Mouse (Mus musculus): ENCODE results near the gene Hint1. TPM values are rescaled to one million over a fixed set of nuclear protein-coding genes. Genes with fewer than 3 reads are reported as not detected.

Gene Hint1
- total RNA-seq, 2 experiments from 2014 or later = 254 to 262 TPM

Other genes starting within 250 kb of the Hint1 start
- 10 to 100 TPM; 22.1 to 22.5 TPM for gene Cdc42se2, start 78.7 kb upstream of the Hint1 start, total RNA-seq (2021)
- 10 to 100 TPM; 15.8 to 21.1 TPM for gene Lyrm7, start 5.5 kb upstream of the Hint1 start, total RNA-seq (2021)
- gene Gpx3, start 36.1 kb downstream of the Hint1 start, total RNA-seq (2021) = 10 to 100 TPM; 23.2 to 36.0 TPM
- gene Tnip1, start 96.5 kb downstream of the Hint1 start, total RNA-seq (2021) = 10 to 100 TPM; 31.7 to 37.5 TPM
- 100 to 1,000 TPM; 297 to 313 TPM for gene Anxa6, start 167.1 kb downstream of the Hint1 start, total RNA-seq (2021)
- 10 to 100 TPM; 14.1 to 14.4 TPM for gene Ccdc69, start 211.7 kb downstream of the Hint1 start, total RNA-seq (2021)
- 10 to 100 TPM; 12.3 to 14.5 TPM for gene Gm2a, start 231.7 kb downstream of the Hint1 start, total RNA-seq (2021)

Data from gastrocnemius, postnatal 10 days (tissue).